Mouse (Mus musculus) forebrain, embryonic 14.5 days (tissue): Measurements from ENCODE around the gene Noc2l. TPM values are rescaled to one million over a fixed set of nuclear protein-coding genes. Genes with fewer than 3 reads are reported as not detected.

Experiments
- ATAC-seq: fragments of 200-750 bp; cut with Nextera tagmentation; 2 replicates; pipeline ENCODE4 v1.8.0; 2017; ENCODE audit warnings: mild to moderate bottlenecking, moderate library complexity
- DNase-seq: peaks from one replicate; pipeline ENCODE4 v3.0.0-alpha.2; 2015; ENCODE audit warnings: low spot score
- H3K27ac ChIP-seq: fragments of 300-500 bp; sonication (generic); 2 replicates; pipeline ENCODE4 v1.5.1; 2014; ENCODE audit warnings: low read depth, mild to moderate bottlenecking, control low read depth, low read length, moderate library complexity
- H3K27me3 ChIP-seq: fragments of 300-500 bp; sonication (generic); replicated peaks from 2 replicates; pipeline ENCODE4 v1.6.1; 2014; ENCODE audit warnings: low read length, control low read depth, mixed read lengths; ENCODE audit not compliant: control insufficient read depth, insufficient read depth
- H3K36me3 ChIP-seq: fragments of 300-500 bp; sonication (generic); 2 replicates; pipeline ENCODE4 v1.6.1; 2014; ENCODE audit warnings: low read length, control low read depth; ENCODE audit not compliant: control insufficient read depth, insufficient read depth
- H3K4me1 ChIP-seq: fragments of 300-500 bp; sonication (generic); 2 replicates; pipeline ENCODE4 v1.6.1; 2014; ENCODE audit warnings: antibody characterized with exemption, low read length, control low read depth; ENCODE audit not compliant: control insufficient read depth, insufficient read depth
- H3K4me2 ChIP-seq: fragments of 300-500 bp; sonication (generic); 2 replicates; pipeline ENCODE4 v1.6.1; 2014; ENCODE audit warnings: mild to moderate bottlenecking, control low read depth, low read length
- H3K4me3 ChIP-seq: fragments of 300-500 bp; sonication (generic); 2 replicates; pipeline ENCODE4 v1.5.1; 2014; ENCODE audit warnings: low read depth, low read length, control low read depth
- H3K9ac ChIP-seq: fragments of 300-500 bp; sonication (generic); 2 replicates; pipeline ENCODE4 v1.6.1; 2014; ENCODE audit warnings: mild to moderate bottlenecking, low read length, control low read depth, moderate library complexity
- H3K9me3 ChIP-seq: fragments of 300-500 bp; sonication (generic); replicated peaks from 2 replicates; pipeline ENCODE4 v1.6.1; 2016; ENCODE audit warnings: low read length, control low read depth, mixed read lengths; ENCODE audit not compliant: control insufficient read depth
- WGBS: fragments of 180-500 bp; shearing (Covaris S2); extraction: QIAGEN DNeasy Blood & Tissue Kit; methylation state at CpG from one replicate; pipeline ENCODE4 v1.1.7; 2014; 5-methylcytosine and 5-hydroxymethylcytosine counted together
- polyA plus RNA-seq: library from polyadenylated mRNA; unstranded; fragments of >200 nt; fragmentation: Nextera tagmentation; extraction: Ambion mirVana; gene quantifications from 2 replicates; pipeline ENCODE4 v1.2.1, GENCODE M21; 2014

Noc2l gene
- polyA plus RNA-seq, 1 experiment from 2014 or later: 43.3 TPM

DNA sequence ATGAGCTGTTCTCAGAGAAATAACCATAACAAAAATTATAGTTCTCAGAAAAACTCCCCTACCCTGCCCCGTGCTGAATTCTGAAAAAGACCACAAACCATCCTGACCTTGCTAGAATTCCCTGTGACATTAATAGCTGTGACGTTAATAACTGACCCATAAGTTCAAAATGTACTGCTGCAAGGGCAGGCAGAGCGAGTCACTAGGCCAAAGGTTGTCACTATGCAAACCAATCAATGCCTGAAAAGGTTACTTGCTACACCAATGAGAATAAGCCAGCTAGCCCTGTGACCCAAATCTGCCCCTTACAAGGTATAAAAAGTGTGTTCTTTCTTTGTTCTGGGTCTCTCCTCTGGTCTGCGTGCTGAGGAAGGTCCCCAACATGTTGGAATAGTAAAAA is 26.9 kb upstream of the Noc2l start:
- Histone ChIP-seq H3K4me3 (no peak overlapping the region), H3K4me2 (no peak overlapping the region), H3K36me3 (0 out of 2 replicates have a peak, but pooled peaks cover 3% of the 10 kb centered on the region), H3K9ac (no peak overlapping the region), H3K27me3 (no peaks in the 10 kb centered on the region), H3K27ac (no peak overlapping the region), H3K9me3 (no peaks in the 10 kb centered on the region), H3K4me1 (peaks cover 2% of the 10 kb centered on the region; the same call in 1 of the 2 replicates)
- DNase-seq (no peak), ATAC-seq (no peak)
- 93% methylated on average over 4 of the region's 4 CpGs for WGBS

DNA sequence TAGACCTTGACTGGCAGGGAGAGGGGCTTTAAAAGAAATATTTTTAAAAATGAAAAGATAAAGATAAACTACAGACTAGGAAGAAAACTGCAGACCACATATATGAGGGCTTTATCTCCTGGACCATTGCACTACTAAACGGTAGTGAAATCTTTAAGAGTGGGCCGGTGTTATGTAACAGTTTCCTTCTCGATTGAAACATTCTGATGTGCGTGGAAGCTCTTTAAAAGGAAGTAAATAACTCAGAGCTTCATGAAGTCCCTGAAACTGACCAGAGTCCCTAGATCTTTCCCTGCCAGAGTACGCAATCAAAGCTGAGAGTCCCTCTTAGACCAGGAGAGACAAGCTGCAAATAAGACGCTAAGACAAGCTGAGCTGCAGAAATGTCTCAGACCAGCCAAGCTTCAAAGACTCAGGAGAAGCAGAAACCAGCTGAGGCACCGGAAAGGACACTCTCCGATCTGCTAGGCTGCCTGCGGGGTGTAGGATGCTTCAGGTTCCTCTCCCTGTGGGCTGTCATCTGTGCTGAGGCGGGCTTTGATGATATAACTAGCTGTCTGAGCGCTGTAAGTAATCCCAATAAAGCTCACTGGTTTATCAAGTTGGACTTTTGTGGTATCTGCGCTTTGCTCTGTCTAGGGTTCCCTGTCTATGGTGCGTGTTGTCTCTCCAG is 25.7 kb upstream of the Noc2l start:
- DNase-seq: no peak
- no peaks in the 10 kb centered on the region for H3K9me3 ChIP-seq
- WGBS: 86% methylated on average over 13 of the region's 13 CpGs
- peaks cover under 1% of the 10 kb centered on the region; the same call in 1 of the 2 replicates for H3K4me1 ChIP-seq
- H3K4me2 ChIP-seq: no peak overlapping the region
- no peak overlapping the region for H3K27ac ChIP-seq
- no peak overlapping the region for H3K9ac ChIP-seq
- ATAC-seq: no peak
- H3K4me3 ChIP-seq: no peak overlapping the region
- H3K27me3 ChIP-seq: no peaks in the 10 kb centered on the region
- 0 out of 2 replicates have a peak, but pooled peaks cover 3% of the 10 kb centered on the region for H3K36me3 ChIP-seq

DNA sequence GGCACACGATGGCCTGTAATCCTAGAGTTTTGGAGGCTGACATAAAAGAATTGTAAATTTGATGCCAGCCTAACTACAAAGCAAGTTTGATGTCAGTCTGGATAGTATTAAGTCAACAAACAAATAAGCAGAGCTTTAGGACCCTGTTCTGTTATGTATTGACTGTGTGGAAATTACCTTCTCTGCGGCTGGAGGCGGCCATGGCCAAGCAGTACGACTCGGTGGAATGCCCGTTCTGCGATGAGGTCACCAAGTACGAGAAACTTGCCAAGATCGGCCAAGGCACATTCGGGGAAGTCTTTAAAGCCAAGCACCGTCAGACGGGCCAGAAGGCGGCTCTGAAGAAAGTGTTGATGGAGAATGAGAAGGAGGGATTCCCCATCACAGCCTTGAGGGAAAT is 22.7 kb upstream of the Noc2l start:
- no peak overlapping the region for H3K4me2 ChIP-seq
- DNase-seq (no peak), ATAC-seq (no peak)
- H3K9ac ChIP-seq: no peak overlapping the region
- no peak overlapping the region for H3K4me3 ChIP-seq
- H3K4me1 ChIP-seq: no peaks in the 10 kb centered on the region
- H3K27ac ChIP-seq: no peak overlapping the region
- H3K27me3 ChIP-seq: no peaks in the 10 kb centered on the region
- no peaks in the 10 kb centered on the region for H3K36me3 ChIP-seq
- WGBS: 96% methylated on average over 13 of the region's 13 CpGs
- H3K9me3 ChIP-seq: no peaks in the 10 kb centered on the region

DNA sequence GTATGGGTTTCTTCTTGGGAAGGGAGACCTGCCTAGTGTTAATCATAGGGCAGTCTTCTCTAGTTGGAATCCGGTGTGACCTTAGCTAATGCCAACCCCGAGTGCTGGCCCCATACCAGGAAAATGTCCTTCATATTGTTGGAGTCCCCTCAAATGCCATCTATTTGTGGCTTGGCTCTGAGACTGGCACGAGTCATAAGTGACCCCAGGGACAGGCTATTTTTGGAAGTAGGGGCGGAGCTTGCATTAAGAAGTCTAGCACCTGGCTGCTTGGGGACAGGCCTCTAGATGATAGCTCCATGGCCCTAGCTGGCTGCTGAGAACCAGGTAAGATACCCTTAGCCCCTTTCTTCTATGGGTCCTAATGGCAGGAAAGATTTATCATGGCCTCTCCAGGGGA is 20.2 kb upstream of the Noc2l start, which contains the start of gene Perm1:
TSS of gene Perm1 (plus strand) at position 220 of the 400 bp plus-strand sequence.
- Histone ChIP-seq H3K4me3 (no peak within 1 kb of the TSS), H3K27me3 (no peaks in the 10 kb centered on the region), H3K36me3 (0 out of 2 replicates have a peak, but pooled peaks cover 2% of the 10 kb centered on the region), H3K4me2 (no peak within 1 kb of the TSS), H3K9me3 (no peaks in the 10 kb centered on the region), H3K27ac (no peak within 1 kb of the TSS), H3K4me1 (no peaks in the 10 kb centered on the region), H3K9ac (no peak within 1 kb of the TSS)
- ATAC-seq (no peak), DNase-seq (no peak)
- 85% methylated on average over 4 of the region's 4 CpGs for WGBS

DNA sequence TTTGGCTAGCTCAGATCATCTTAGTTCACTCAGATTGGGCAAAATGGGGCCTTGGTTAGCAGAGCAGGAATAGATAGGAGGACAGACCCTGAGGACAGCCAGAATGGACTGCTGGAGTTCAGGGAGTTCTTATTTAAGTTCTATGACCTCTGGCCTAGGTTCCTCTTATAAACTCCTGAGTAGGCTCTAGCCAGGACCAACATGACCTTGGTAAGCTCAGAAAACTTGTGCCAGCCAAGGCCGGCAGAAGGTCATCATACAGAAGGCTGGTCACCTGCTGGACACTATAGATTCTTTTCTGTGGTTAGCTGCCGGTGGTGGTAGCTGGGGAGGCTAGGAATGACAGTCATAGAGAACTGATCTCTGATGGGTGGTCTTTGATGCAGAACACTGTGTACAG is 19.6 kb upstream of the Noc2l start:
- Histone ChIP-seq H3K4me2 (no peak overlapping the region), H3K27ac (no peak overlapping the region), H3K36me3 (0 out of 2 replicates have a peak, but pooled peaks cover 2% of the 10 kb centered on the region), H3K9ac (no peak overlapping the region), H3K9me3 (no peaks in the 10 kb centered on the region), H3K4me1 (no peaks in the 10 kb centered on the region), H3K4me3 (no peak overlapping the region), H3K27me3 (no peaks in the 10 kb centered on the region)
- DNase-seq: no peak
- no peak for ATAC-seq
- 87% methylated on average over 2 of the region's 2 CpGs for WGBS

DNA sequence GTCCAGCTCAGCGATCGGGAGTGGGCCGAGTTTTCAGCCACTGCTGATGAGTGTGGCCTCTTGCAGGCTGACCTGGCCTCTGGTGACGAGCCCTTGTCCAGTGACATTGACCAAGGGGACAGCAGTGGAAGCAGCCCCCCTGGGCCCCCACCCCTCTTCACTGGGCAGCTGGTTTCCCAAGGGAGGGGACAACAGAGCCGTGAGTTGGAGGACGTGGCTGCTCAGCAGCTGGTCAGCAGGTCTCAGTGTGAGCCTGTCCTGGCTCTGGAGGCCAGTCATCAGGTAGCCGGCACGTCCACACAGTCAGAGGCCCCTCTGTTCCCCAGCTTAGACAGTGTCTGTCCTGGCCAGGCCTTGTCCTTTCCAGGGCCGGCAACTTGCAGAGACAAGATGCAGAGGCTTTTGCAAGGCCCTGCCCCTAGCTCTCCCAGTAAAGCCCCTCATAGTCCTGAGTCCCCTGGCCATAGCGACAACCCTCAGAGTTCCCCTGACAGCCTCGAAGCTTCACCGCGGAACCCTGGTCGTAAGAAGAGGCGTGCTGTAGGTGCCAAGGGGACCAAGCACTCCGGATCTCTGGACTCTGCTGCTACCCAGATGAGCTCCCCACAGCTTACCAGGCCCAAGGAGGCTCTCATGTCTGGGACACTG is 18.7 kb upstream of the Noc2l start:
- DNase-seq (no peak), ATAC-seq (no peak)
- 85% methylated on average over 16 of the region's 16 CpGs for WGBS
- no peak overlapping the region for H3K9ac ChIP-seq
- no peaks in the 10 kb centered on the region for H3K9me3 ChIP-seq
- H3K27me3 ChIP-seq: no peaks in the 10 kb centered on the region
- no peak overlapping the region for H3K27ac ChIP-seq
- no peak overlapping the region for H3K4me2 ChIP-seq
- H3K4me3 ChIP-seq: no peak overlapping the region
- peaks cover 8% of the 10 kb centered on the region; the same call in 1 of the 2 replicates for H3K36me3 ChIP-seq
- H3K4me1 ChIP-seq: no peaks in the 10 kb centered on the region

DNA sequence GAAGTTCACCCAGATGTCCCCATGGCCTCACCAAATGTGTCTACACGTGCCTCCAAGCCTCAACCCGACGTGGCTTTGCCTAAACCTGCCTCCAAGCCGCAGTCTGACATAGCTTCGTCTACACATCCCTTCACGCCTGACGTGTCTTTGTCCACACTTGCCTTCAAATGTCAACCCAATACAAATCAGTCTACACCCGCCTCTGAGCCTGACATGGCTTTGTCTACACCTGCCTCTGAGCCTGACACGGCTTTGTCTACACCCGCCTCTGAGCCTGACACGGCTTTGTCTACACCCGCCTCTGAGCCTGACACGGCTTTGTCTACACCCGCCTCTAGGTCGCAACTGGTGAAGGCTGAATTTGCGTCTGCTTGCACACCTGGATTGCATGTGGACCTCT is 18.0 kb upstream of the Noc2l start:
- H3K4me1 ChIP-seq: no peaks in the 10 kb centered on the region
- DNase-seq (no peak), ATAC-seq (no peak)
- H3K27me3 ChIP-seq: no peaks in the 10 kb centered on the region
- no peaks in the 10 kb centered on the region for H3K9me3 ChIP-seq
- H3K36me3 ChIP-seq: peaks cover 9% of the 10 kb centered on the region; the same call in 1 of the 2 replicates
- H3K4me2 ChIP-seq: no peak overlapping the region
- WGBS: 84% methylated on average over 16 of the region's 16 CpGs
- H3K4me3 ChIP-seq: no peak overlapping the region
- no peak overlapping the region for H3K27ac ChIP-seq
- H3K9ac ChIP-seq: no peak overlapping the region

DNA sequence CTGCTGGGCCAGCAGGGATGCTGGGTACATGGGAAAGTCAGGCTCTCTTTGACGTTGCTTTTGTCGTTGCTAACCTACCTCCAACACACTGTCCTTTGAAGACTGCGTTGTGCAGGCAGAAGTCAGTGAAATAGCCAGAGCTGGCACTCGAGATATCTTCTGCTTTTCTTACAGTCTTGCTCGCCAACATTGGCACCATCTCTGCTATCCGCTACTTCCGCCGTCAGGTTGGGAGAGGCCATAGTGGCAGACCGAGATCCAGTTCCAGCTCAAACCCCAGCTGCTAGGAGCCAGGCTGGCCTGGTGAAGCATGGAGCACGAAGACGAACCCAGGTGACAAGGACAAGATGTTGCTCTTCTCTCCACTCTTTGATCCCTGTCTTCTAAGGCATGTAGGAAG is 15.9 kb upstream of the Noc2l start:
- H3K36me3 ChIP-seq: peaks cover 9% of the 10 kb centered on the region; the same call in 1 of the 2 replicates
- DNase-seq (no peak), ATAC-seq (no peak)
- no peaks in the 10 kb centered on the region for H3K27me3 ChIP-seq
- H3K9me3 ChIP-seq: no peaks in the 10 kb centered on the region
- H3K9ac ChIP-seq: no peak overlapping the region
- H3K4me3 ChIP-seq: no peak overlapping the region
- no peak overlapping the region for H3K4me2 ChIP-seq
- no peak overlapping the region for H3K27ac ChIP-seq
- H3K4me1 ChIP-seq: no peaks in the 10 kb centered on the region
- WGBS: 88% methylated on average over 11 of the region's 11 CpGs

DNA sequence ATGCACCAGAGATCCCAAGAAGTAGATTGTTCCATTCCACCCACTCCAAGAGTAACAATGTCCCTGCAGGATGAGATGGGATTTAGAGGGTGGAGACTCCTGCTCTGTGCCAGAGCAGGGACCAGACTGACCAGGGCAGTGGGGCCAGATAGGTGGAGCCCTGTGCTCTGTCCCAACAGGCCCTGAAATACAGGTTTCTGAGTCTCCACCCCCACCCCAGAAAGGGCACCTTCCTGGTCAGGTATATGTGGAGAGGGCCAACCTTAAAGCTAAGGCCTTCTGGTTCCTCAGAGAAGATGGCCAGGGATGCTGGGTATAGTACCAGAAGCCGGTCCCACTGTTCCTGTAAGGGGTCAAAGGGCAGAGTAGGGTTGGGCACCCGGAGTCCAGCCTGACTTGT is 11.5 kb upstream of the Noc2l start:
- DNase-seq (no peak), ATAC-seq (no peak)
- no peak overlapping the region for H3K27ac ChIP-seq
- no peak overlapping the region for H3K4me3 ChIP-seq
- no peaks in the 10 kb centered on the region for H3K4me1 ChIP-seq
- H3K4me2 ChIP-seq: no peak overlapping the region
- H3K9ac ChIP-seq: no peak overlapping the region
- no peaks in the 10 kb centered on the region for H3K27me3 ChIP-seq
- peaks cover 10% of the 10 kb centered on the region for H3K36me3 ChIP-seq
- H3K9me3 ChIP-seq: no peaks in the 10 kb centered on the region
- WGBS: 74% methylated on average over 2 of the region's 2 CpGs
